Mouse (Mus musculus): ENCODE data around the gene Ech1.
A peak's percentile ranks its signal among the peaks of the same experiment; 100 is the strongest.

The Ech1 gene

DNA sequence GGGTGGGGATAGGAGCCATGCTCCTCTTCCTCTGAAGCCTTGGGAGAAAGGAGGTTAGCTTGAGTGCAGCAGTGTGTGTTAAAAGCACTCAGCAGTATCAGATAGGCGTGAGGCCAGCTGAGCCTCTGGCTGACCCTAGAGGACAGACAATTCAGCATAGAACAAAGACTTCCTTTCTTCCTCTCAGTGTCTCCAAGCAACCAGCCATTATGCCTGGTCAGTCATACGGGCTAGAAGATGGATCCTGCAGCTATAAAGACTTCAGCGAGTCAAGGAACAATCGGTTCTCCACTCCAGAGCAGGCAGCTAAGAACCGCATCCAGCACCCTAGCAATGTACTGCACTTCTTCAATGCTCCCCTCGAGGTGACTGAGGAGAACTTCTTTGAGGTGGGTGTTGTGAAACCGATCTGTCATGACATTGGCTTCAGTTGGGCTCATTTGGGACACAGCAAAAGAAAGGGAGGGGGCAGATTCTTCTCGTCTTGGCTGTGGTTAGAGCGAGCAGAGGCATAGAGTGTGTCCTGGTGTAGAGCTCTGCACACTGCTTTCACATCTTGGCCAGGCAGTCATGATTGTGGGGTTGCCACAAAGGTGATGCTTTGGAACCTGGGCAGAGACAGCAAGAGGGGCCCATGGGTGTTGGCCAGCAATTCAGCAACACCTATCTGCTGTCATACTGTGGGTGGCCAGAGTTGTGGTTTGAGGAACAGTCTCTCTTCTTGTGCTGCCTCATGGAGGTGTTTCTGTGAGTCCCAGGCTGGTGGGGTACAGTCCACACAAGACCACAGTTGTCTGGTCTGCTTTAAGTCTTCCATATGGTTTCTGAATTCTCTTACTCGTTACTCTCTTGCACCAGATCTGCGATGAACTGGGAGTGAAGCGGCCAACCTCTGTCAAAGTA lies 4.4 kb upstream of the Ech1 start:
- DNase-seq, result no peak

DNA sequence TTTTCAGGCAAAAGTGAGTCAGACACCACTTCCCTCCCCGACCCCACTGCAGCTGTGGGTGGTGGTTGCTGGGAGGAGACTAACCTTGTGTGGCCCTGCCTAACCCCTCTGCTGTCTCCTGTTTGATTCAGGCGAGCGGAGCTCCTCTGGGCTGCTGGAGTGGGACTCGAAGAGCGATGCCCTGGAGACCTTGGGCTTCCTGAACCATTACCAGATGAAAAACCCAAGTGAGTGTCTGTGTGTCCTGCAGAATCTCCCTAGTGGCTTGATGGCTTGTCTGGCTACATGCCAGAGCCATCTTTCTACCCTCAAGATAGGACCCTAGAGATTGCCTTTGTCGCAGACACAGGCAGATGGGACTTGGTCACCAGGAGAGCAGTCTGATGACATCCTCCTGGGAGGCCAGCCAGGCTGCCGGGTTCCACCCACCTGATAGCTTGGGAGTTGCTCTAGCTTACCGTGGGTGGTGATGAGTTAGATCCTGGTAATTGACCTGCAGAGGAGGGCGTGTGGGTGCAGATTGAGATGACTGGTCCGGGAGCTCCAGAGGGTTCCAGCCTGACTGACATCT lies 3.7 kb upstream of the Ech1 start:
- no peak for DNase-seq

DNA sequence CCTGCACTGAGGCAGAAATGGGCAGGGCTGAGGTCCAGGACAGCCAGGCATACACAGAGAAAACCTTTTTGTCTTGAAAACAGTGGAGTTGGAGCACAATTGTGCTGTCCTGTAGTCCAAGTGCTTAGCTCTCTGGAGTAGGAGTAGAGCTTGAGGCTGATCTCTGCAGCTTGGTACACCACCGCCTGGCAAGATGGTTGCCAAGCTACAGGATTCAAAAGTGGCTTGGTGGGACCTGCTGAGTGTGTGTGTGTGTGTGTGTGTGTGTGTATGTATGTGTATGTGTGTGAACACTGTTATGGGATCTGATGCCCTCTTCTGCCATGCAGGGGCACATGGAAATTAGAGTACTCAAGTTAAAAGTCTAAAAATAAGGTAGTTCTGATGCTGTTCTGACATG lies 2.5 kb upstream of the Ech1 start:
- no peak for DNase-seq

- no peak for DNase-seq
Measured at GRCm38 (mm10) chr7:28822993-28823903, 1.8 kb upstream of the Ech1 start.

DNA sequence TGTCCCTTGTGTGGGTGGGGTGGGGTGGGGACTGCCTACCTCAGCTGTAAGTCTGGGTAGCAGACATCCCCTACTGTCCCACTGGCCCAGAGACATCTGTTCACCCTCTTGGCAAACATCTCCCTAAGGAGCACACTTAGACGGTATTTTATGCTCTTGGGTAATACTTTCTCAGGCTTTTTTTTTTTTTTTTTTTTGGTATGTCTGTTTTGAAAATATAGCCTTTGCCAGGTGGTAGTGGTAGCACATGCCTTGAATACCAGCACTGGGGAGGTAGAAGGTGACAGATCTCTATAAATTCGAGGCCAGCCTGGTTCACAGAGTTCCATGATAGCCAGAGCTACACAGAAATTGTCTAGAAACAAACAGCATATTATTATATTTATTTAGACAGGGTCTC lies 1.1 kb upstream of the Ech1 start:
- DNase-seq, result no peak

- peak; percentile 61 to 66 for DNase-seq
Measured at GRCm38 (mm10) chr7:28825686-28826401, 827 bp downstream of the Ech1 start.

GRCm38 (mm10) chr7:28826402-28826772 lies 1.4 kb downstream of the Ech1 start:
- DNase-seq, result no peak

- no peak for DNase-seq
Measured at GRCm38 (mm10) chr7:28827338-28827737, 2.3 kb downstream of the Ech1 start.

GRCm38 (mm10) chr7:28829821-28830220 lies 4.8 kb downstream of the Ech1 start:
- no peak for DNase-seq

DNA sequence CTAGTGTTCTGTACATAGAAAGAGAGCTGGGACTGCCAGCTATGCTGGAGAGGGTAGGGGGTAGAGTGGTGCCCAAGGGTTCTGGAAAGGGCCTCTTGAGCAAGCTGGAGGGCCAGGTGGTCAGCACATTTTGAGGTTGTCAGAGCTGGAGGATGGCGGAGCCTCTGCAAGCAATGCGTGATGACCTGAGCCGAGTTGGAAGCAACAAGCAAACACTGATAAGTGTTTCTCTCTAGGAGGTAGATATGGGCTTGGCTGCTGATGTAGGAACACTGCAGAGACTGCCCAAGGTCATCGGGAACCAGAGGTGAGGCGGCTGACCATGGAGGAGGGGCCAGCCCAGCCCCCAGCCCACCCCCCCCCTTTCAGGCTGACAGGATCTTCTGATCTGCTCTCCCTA lies 6.0 kb downstream of the Ech1 start:
- no peak for DNase-seq

- DNase-seq, result no peak
Measured at GRCm38 (mm10) chr7:28831411-28832125, 6.6 kb downstream of the Ech1 start.

- DNase-seq, result no peak
Measured at GRCm38 (mm10) chr7:28832137-28832536, 7.1 kb downstream of the Ech1 start.

DNA sequence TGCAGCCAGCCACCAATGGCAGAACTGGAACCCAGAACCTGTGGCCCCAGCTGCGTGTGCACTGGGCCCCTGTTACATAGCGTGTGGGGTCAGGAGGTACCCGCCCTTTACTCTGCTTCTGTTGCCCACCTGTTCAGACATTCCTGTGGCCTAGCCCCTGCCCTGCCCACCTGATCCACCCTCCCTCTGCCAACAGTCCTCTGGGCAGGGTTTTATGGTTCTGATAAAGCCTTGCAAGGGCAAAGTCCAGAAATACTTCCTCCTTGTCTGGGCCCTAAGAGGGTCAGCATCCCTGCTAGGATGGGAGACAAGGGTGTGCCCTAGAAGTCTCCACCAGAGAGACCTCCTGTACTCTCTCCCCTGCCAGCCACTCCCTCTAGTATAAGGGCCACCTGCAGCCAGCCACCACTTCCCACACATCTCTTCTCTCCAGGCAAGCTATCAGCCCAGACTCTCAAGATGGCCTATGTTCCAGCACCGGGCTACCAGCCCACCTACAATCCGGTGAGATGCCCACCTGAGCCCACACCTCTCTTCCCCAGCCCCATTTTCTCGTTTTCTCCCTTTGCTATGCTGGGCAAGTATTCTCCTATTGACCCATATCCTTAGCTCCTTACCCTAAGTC lies 8.8 kb downstream of the Ech1 start, which contains the start of gene Lgals4:
Lgals4 (plus strand) TSS at position 132 of the 625 bp plus-strand sequence.
- DNase-seq, result no peak

DNA sequence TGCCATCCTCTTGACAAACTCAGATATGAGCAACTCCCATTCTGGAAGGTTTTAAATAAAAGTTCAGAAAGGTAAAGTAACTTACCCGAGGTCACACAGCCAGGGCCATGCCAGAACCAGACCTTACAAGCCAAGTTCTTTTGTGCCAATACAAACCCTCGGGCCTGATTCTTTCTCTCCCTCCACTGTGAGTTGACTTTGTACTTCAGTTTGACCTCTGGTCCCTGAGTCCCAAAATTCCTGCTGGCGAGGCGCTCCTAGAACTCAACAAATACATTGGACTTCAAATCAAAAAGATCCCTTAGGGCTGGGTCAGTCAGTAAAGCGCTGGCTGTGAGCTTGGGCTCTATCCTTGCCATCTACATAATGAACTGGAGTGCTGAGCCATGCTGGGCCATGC lies 11.9 kb downstream of the Ech1 start:
- DNase-seq, result no peak

DNA sequence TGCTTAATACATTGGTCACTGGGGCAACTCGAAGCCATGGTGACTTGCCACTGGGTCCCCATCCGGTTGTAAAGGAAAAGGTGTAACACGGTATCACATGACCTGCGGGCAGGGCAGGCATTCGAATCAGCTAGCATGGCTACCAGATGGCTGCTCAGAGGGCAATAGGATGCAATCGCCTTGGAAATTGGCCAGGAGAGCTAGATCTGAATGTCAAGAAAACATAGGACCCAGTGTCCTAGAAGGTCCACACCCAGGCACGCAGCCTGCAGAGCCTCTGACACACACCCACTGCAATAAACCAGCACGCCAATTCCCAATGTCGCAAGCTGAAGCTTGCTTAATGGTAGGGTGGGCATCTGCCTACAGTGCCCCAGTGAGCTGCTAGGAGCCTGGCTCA lies 13.3 kb downstream of the Ech1 start:
- no peak for DNase-seq

DNA sequence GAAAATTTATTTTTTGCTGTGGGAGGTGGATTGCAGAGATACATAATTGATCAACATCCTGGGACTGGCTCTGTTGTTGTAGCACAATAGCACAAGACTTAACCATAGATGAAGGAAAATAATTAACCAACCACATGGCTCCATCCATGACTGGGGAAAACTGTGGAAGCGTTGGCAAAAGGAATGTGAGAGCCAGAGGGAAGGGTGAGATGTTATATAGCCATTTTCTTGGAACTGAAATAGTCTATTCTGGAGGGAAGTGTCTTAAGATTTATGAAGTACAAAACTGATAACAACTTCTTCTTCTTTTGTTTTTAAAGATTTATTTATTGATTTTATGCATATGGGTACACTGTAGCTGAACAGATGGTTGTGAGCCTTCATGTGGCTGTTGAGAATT lies 22.3 kb downstream of the Ech1 start:
- no peak for DNase-seq

DNA sequence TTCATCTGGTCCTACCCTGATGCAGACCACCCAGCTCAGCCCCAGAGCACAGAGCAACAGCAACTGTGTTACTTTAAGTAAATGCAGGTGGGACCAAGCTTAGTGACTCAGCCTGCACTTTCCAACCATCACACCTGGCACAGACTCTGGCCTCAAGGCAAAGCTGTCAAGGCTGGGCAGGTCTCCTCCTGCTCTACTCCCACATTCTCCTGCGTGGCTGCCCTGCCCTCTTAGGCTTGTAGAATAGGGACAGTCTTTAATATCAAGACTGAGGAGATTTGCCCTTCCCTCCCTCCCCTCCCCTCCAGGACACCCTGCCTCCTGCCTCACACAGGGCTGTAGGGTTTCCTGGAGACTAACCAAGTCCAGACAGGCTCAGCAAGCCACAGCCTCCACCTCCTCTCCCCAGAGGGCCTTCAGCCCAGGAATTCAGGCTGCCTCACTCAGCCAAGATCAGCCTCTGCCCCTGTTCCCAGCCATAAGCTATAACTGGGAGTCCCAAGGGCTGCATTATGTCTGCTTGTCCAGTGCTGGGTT lies 24.8 kb downstream of the Ech1 start:
- no peak for DNase-seq

- no peak for DNase-seq
Measured at GRCm38 (mm10) chr7:28850642-28851041, 25.6 kb downstream of the Ech1 start.

- no peak for DNase-seq
Measured at GRCm38 (mm10) chr7:28859953-28860352, 34.9 kb downstream of the Ech1 start.

GRCm38 (mm10) chr7:28860898-28861297 lies 35.9 kb downstream of the Ech1 start:
- DNase-seq, result no peak

DNA sequence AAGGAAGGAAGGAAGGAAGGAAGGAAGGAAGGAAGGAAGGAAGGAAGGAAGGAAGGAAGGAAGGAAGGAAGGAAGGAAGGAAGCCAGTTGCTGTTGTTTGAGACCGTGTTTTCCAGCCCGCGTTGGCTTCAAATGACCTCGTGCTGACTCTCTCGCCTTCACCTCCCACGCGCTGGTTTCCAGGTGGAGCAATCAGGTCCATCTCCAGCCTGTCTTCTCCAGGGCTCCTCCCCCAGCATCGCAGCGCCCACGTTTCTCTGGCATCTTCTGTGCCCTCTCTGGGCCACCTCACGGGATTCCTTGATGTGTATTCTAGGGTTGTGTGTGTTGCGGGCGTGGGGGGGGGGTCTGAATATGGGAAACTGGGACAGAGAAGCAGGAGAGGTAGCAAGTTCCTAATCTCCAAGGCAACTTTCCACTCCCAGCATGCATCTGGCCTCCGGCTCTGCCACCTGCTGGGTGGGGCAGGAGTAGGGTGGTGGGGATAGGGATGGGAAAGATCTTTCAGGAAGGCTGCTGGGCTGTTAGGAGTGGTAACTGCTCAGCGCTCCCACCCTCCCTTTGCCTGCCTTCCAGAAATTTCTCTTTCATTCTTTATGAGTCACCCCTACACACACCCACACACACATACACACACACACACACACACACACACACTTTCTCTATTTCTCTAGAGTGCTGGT lies 37.9 kb downstream of the Ech1 start:
- DNase-seq, result no peak

All from thymus, postnatal 36 days (tissue).